8 mouse cellular contexts compared by ENCODE assay signal in the genomic region with DNA sequence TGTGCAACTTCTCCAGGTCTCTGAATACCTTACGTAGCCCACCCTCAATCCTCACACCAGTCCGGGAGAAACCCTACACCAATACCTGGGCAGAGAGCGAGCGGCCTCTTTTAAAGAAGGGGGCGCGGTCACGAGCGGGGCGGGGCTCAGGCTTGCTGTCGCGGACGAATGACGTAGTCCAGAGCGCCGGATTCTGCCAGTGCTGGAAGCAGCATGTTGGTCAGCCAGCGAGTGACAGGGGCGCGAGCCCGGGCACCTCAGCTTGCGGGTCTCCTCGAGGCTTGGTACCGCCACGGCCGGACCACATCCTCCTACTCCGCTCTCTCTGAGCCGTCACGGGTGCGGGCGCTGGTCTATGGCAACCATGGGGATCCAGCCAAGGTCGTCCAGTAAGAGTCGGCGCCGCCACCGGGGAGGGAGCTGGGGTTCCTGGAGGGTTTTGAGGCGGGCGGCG. TPM values are rescaled to one million over a fixed set of nuclear protein-coding genes. Genes with fewer than 3 reads are reported as not detected.
A peak's percentile ranks its signal among the peaks of the same experiment; 100 is the strongest.
DNase-seq lines count a peak whose midpoint lies in the region; ATAC-seq lines count a peak whose summit lies in the region.

A gene (plus strand): TSS at position 181 of the 454 bp plus-strand sequence.

- peaks cover 25% of the 10 kb centered on the region for H3K27me3 ChIP-seq in megakaryocyte, embryonic 14.5 days (replicated peaks)

- H3K36me3 ChIP-seq in megakaryocyte, embryonic 14.5 days (replicated peaks; ENCODE audit: low read length) = peaks cover 13% of the 10 kb centered on the region

- H3K4me1 ChIP-seq in megakaryocyte, embryonic 14.5 days = peaks cover 33% of the 10 kb centered on the region

- peak; percentile 96 for ATAC-seq in common myeloid progenitor, adult 5-6 weeks (replicated peaks; ENCODE audit: low read depth, poor library complexity, severe bottlenecking)

- DNase-seq in ZHBTc4 (ENCODE audit: low read depth, low spot score) = peak; percentile 97
- peak; percentile 84 to 89 for DNase-seq in gastrocnemius, adult 8-10 months (ENCODE audit: low spot score in 2 of 2)
- DNase-seq in hindlimb bud, embryonic 11.5 days (ENCODE audit: extremely low spot score, low read depth, low spot score) = peak; percentile 76
- peak; percentile 86 to 90 for DNase-seq in left cerebral cortex, adult 8-10 months (ENCODE audit: low spot score in 2 of 2)
- DNase-seq in right cerebral cortex, postnatal 10 days (ENCODE audit: low spot score in 2 of 2) = peak; percentile 96
- peak; percentile 95 for DNase-seq in urinary bladder, postnatal 25 days (ENCODE audit: low spot score)

- H3K4me3 ChIP-seq in megakaryocyte, embryonic 14.5 days (replicated peaks) = peak within 1 kb of the TSS; percentile 98

- H3K9me3 ChIP-seq in megakaryocyte, embryonic 14.5 days = no peaks in the 10 kb centered on the region

RNA-seq across cellular contexts. Expression of the gene that starts here (rescaled TPM):
- total RNA-seq in common myeloid progenitor, adult 5-6 weeks (2017) = 26.5 and 26.8 TPM in 2 replicates
- total RNA-seq in gastrocnemius, adult 8-10 months (2022) = 10 to 100 TPM; 22.8 to 27.8 (median 25.1) TPM
- total RNA-seq in left cerebral cortex, adult 8-10 months (2022) = 10 to 100 TPM; 26.4 to 33.9 (median 31.3) TPM
- 8.8 and 15.2 TPM in 2 replicates for polyA plus RNA-seq in megakaryocyte, embryonic 14.5 days (2012; ENCODE audit: insufficient read depth, low replicate concordance)

Comparison
In these comparisons a context has a peak if more than half of its experiments do, and no peak if none do; other contexts are left out.
1. Peak in every context shown above with its lines: DNase-seq, ATAC-seq and H3K4me3 ChIP-seq.